Mouse (Mus musculus) right cerebral cortex, postnatal 4 days (tissue): ENCODE measurements around the gene Mrps24.

Source experiments
- DNase-seq: peaks from one replicate; pipeline ENCODE4 v3.0.0-alpha.2; 2022

Mrps24 gene

DNA sequence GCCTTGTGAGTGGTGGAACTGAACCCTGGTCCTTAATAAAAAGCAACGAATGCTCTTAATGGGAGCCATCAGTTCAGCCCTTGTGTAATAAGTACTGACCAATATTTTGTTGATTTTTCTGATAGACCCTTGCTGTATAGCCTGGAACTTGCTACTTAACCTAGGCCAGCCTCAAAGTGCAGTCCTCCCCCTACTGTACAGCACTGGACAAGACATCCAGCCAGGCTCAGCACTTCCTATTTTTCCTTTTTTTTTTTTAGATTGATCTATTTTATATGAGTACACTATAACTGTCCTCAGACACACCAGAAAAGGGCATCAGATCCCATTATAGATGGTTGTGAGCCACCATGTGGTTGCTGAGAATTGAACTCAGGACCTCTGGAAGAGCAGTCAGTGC is 12.1 kb downstream of the Mrps24 start:
- DNase-seq, result no peak

DNA sequence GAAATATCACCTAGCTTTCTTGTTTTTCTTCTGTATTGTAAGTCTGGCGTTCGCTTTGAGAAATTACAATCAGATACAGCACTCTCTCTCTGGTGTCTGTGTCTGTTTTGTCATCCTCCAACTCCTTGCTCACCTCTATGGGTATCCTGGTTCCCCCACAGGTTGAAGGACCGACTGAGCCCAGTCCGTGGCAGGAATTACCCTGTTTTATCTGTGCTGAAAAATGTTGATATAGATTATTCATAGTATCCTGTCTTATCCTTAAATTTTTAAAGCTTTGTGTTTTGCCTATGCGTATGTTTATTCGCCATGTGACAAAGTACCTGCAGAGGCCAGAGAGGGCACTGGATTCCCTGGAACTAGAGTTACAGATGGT is 12.5 kb downstream of the Mrps24 start:
- DNase-seq, result no peak

DNA sequence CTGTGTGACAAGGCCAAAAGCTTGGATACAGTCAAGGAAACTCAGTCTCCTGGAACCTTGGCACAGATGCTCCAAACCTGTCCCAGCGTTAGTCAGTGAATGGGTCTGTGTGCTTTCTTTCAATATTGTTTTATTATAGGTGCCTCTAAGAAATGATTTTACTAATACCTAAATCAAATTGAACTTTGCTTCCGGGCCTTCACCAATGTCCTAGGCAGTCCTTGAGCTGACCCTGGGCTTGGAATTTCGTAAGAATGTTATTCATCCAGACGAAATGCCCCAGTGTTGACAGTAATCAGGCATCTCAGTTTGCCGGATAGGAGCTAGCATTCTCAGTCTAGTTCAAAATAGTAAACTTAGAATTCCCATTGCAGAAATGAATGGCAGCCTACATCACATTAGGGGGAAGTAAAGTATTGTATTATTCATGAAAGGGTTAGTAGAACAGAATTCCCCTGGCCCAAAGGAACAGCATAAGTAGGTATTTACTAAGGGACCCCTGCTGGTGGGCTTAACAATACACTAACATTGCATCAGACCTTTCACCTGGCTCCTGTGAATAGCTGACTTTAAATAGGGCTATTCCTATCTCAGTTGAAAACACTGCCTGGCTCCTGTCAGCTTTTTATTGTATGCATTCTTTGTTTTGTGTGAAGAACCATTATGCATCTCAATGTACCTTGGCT is 13.1 kb downstream of the Mrps24 start:
- DNase-seq, result no peak

DNA sequence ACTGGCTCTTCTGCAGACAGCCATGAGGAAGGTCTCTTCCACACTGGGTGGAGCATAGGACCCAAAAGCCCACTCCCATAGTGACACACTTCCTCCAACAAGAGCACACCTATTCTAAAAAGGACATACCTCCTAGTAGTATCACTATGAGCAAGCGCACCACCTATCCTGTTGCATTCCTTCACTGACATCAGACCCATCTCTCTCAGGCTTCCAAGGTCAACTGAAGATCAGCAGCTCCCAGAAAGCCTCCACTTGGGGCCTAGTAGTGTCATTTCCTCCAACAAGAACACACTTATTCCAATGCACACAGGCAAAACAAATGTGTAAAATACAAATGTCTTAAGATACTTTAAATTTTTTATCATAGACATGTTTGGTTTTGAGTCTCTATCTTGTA is 13.7 kb downstream of the Mrps24 start:
- no peak for DNase-seq

DNA sequence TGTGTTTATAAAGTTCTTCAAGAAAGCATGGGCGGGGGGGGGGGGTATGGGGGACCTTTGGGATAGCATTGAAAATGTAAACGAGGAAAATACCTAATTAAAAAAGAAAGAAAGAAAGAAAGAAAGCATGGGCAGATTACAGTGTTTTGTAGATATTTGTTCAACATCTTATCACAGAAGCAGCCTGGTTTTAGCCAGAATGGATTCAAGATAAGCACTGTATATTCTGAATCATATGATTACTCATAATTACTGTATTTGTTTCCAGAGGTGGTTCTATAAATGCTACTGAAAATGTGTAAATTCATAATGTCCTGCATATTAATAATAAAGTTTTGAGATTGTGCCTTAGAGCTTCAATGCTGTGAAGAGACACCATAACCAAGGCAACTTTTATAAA is 14.2 kb downstream of the Mrps24 start:
- DNase-seq, result no peak

DNA sequence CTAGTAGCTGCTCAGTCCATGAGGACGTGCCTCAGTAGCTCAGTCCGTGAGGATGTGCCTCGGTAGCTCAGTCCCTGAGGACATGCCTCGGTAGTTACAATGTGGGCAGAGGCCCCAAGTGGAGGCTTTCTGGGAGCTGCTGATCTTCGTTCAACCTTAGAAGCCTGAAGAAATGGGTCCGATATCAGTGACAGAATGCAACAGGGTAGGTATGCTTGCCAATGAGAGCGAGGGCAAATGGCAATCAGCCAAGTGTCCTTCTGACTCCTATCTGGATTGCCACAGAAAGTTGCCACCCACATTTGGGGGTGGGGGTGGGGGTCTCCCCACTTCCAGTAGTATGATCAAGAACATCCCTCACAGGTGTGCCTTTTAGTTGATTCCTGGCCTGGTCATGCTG is 14.7 kb downstream of the Mrps24 start:
- no peak for DNase-seq

DNA sequence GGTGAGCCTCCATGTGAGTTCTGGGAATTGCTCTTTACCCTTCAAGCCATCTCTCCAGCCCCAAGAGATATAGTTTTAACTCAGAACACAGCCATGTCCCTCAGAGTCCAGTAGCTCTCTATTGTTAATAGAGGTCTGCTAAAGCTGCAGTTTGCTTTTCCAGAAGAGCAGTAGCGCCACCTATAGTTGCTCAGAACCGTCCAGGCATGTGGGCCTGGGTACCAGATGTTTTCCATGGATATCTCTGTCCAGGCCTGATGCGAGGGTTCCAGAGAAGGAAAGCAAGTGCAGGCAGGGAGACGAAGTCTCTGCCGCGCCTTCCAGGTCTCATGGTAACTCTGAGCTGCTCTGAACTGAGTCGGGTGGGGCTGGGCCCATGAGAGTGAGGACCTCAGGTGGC is 23.7 kb downstream of the Mrps24 start:
- DNase-seq, result peak; percentile 57

DNA sequence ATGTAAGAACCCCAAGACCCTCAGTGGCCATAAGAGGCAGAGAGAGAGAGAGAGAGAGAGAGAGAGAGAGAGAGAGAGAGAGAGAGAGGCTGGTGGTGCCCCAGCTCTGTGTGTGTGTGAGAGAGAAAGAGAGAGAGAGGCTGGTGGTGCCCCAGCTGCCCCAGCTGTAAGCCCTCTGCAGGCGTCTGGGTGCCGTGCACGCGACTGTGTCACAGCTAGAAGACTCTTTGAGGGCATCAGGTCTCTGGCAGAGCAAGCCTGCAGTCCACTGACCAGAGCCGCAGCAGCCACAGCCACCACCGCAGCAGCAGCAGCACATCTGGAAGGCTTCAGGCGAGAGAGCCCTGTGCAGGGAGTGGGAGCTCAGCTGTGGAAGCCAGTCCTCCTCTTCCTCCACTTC is 31.2 kb downstream of the Mrps24 start:
- DNase-seq, result no peak

DNA sequence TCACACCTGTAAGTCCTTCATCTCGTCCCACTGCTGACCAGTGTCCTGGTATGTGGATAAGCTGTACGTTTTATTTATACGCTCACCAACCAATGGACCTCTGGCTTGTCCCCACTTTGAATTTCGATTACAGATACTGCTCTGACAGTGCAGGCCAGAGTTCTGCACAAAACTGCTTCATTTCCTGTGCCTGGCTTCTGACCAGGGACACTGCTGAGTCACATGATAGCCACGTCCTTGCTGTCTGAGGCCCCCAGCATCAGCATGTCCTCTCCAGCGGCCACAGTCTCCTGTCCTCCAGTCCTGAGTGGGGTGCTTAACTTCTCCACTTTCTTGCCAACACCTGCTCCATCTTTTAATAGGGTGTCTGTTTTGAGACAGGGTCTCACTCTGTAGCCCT is 32.9 kb downstream of the Mrps24 start:
- no peak for DNase-seq
